Comparison of ENCODE assay signal across 10 mouse cellular contexts in genomic region chr10:126931760-126932139, GRCm38 (mm10). TPM values are rescaled to one million over a fixed set of nuclear protein-coding genes. Genes with fewer than 3 reads are reported as not detected.
A peak's percentile ranks its signal among the peaks of the same experiment; 100 is the strongest.
DNase-seq lines count a peak whose midpoint lies in the region; ATAC-seq and TF ChIP-seq lines count a peak whose summit lies in the region.
"Had no signal": no experiment of that assay in that cellular context is flagged by ENCODE, and none has a peak within 500 bp of the region (broad histone marks: within the 10 kb centered on the region; RNA-seq: fewer than 3 reads in every experiment).

No protein-coding gene starts in this region.

- ATAC-seq in heart, embryonic 14.5 days (ENCODE audit: insufficient number of reproducible peaks, insufficient read depth, low FRiP score, low read depth): no peak
- no peak for ATAC-seq in liver, embryonic 13.5 days (ENCODE audit: low read depth)

- TF ChIP-seq EP300 in heart, adult 2 months (IDR thresholded peaks at IDR 0.05; ENCODE audit: insufficient read depth, low read depth, low read length): no peak

- H3K4me3 ChIP-seq in heart, adult 2 months: no peak overlapping the region
- no peak overlapping the region for H3K4me3 ChIP-seq in cortical plate, adult 2 months (ENCODE audit: insufficient read depth, low read length)
- H3K4me3 ChIP-seq in heart, embryonic 14.5 days (ENCODE audit: control insufficient read depth in 1 of 2, insufficient read depth in 1 of 2, low read depth in 1 of 2, low read length in 2 of 2): no peak overlapping the region
- no peak overlapping the region for H3K4me3 ChIP-seq in liver, embryonic 13.5 days (replicated peaks)
- H3K4me3 ChIP-seq in thymus, adult 2 months (ENCODE audit: control insufficient read depth, insufficient read depth, low read length): no peak overlapping the region

- H3K9me3 ChIP-seq in heart, embryonic 14.5 days (ENCODE audit: control insufficient read depth, low read length): no peaks in the 10 kb centered on the region
- H3K9me3 ChIP-seq in liver, embryonic 13.5 days (replicated peaks): no peaks in the 10 kb centered on the region

- no peaks in the 10 kb centered on the region for H3K79me2 ChIP-seq in heart, adult 2 months (replicated peaks; ENCODE audit: control insufficient read depth, insufficient read depth, low read length)

- H3K4me1 ChIP-seq in heart, adult 2 months (ENCODE audit: control insufficient read depth, insufficient read depth, low read length): peaks cover 20% of the 10 kb centered on the region
- peaks cover 13% of the 10 kb centered on the region for H3K4me1 ChIP-seq in cortical plate, adult 2 months (ENCODE audit: control insufficient read depth, insufficient read depth, low read length)
- H3K4me1 ChIP-seq in heart, embryonic 14.5 days (ENCODE audit: control insufficient read depth in 2 of 2, insufficient read depth in 2 of 2, low read length in 2 of 2): peaks cover 53 to 63% of the 10 kb centered on the region in 2 experiments
- peaks cover 27% of the 10 kb centered on the region for H3K4me1 ChIP-seq in liver, embryonic 13.5 days (replicated peaks)
- H3K4me1 ChIP-seq in thymus, adult 2 months (replicated peaks; ENCODE audit: control insufficient read depth, insufficient read depth, low read length): peaks cover 15% of the 10 kb centered on the region

- no peak overlapping the region for H3K9ac ChIP-seq in heart, adult 2 months (ENCODE audit: low read depth, low read length)
- H3K9ac ChIP-seq in heart, embryonic 14.5 days (ENCODE audit: low read length): peak overlapping the region; percentile 64
- no peak overlapping the region for H3K9ac ChIP-seq in liver, embryonic 13.5 days

- H3K36me3 ChIP-seq in heart, adult 2 months (ENCODE audit: control insufficient read depth, insufficient read depth, low read length): no peaks in the 10 kb centered on the region
- H3K36me3 ChIP-seq in heart, embryonic 14.5 days (ENCODE audit: control insufficient read depth, insufficient read depth, low read length): no peaks in the 10 kb centered on the region
- H3K36me3 ChIP-seq in liver, embryonic 13.5 days: no peaks in the 10 kb centered on the region
- no peaks in the 10 kb centered on the region for H3K36me3 ChIP-seq in thymus, adult 2 months (ENCODE audit: control insufficient read depth, insufficient read depth, low read length)

- no peak for TF ChIP-seq CTCF in heart, adult 2 months (IDR thresholded peaks at IDR 0.05)
- TF ChIP-seq CTCF in cortical plate, adult 2 months (IDR thresholded peaks at IDR 0.05; ENCODE audit: extremely low read depth, insufficient read depth, low read length): no peak
- TF ChIP-seq CTCF in thymus, adult 2 months (IDR thresholded peaks at IDR 0.05; ENCODE audit: borderline replicate concordance, control insufficient read depth, extremely low read depth, insufficient read depth, low read length, poor library complexity): no peak

- TF ChIP-seq POLR2A in heart, adult 2 months (IDR thresholded peaks at IDR 0.05; ENCODE audit: insufficient read depth, low read depth, low read length): no peak
- TF ChIP-seq POLR2A in cortical plate, adult 2 months (IDR thresholded peaks at IDR 0.05; ENCODE audit: extremely low read depth, insufficient read depth, low read length): no peak
- no peak for TF ChIP-seq POLR2A in thymus, adult 2 months (IDR thresholded peaks at IDR 0.05; ENCODE audit: control insufficient read depth, extremely low read depth, insufficient read depth, low read length, poor library complexity)

- DNase-seq in heart, adult 2 months: peak; percentile 28 to 32
- no peak for DNase-seq in heart, adult 8-10 months (ENCODE audit: low spot score)
- no peak for DNase-seq in liver, embryonic 13.5 days
- DNase-seq in gastrocnemius, adult 8-10 months (ENCODE audit: low spot score in 2 of 2): no peak
- DNase-seq in thymus, adult 2 months: no peak
- no peak for DNase-seq in layer of hippocampus, postnatal 14 days (ENCODE audit: low spot score in 2 of 2)
- DNase-seq: kidney, postnatal 10 days had no signal

- peak overlapping the region; percentile 68 for H3K27ac ChIP-seq in heart, adult 2 months
- H3K27ac ChIP-seq in cortical plate, adult 2 months (ENCODE audit: insufficient read depth, low read length): peak overlapping the region; percentile 41
- H3K27ac ChIP-seq in heart, embryonic 14.5 days (replicated peaks in 1 of 2; ENCODE audit: control insufficient read depth in 1 of 2, insufficient read depth in 1 of 2, low read depth in 2 of 2, low read length in 2 of 2): peak overlapping the region; percentile 92 to 97
- 0 out of 2 replicates have a peak overlapping the region, but pooled peaks have one; percentile 58 for H3K27ac ChIP-seq in liver, embryonic 13.5 days
- H3K27ac ChIP-seq in thymus, adult 2 months (ENCODE audit: control insufficient read depth, insufficient read depth, low read length): no peak overlapping the region
- H3K27ac ChIP-seq: macrophage had no signal

- intact Hi-C loops in heart, adult 2 months (cut with DNase I): no loop called here

- no peaks in the 10 kb centered on the region for H3K27me3 ChIP-seq in heart, adult 2 months (ENCODE audit: control insufficient read depth, insufficient read depth, low read length)
- no peaks in the 10 kb centered on the region for H3K27me3 ChIP-seq in heart, embryonic 14.5 days (ENCODE audit: control insufficient read depth, insufficient read depth, low read length)
- H3K27me3 ChIP-seq in liver, embryonic 13.5 days: peaks cover 38% of the 10 kb centered on the region
- H3K27me3 ChIP-seq in thymus, adult 2 months (ENCODE audit: control insufficient read depth, insufficient read depth, low read length): peaks cover 11% of the 10 kb centered on the region; the same call in 1 of the 2 replicates

- peak overlapping the region; percentile 39 for H3K4me2 ChIP-seq in heart, embryonic 14.5 days (ENCODE audit: low read length)
- H3K4me2 ChIP-seq in liver, embryonic 13.5 days: no peak overlapping the region

RNA-seq across cellular contexts. Expression of gene Atp23, which starts 30.6 kb away (rescaled TPM):
- total RNA-seq in heart, adult 2 months (2021): 1 to 10 TPM; 4.9 to 5.5 TPM
- polyA plus RNA-seq in heart, adult 2 months (2012; rRNA removed): 5.3 and 5.5 TPM in 2 replicates
- total RNA-seq in heart, adult 8-10 months (2022): 1 to 10 TPM; 3.7 to 5.8 (median 4.7) TPM
- polyA plus RNA-seq in cortical plate, adult 2 months (2012; rRNA removed): 10.3 and 10.4 TPM in 2 replicates
- 9.4 and 10.0 TPM in 2 replicates for polyA plus RNA-seq in heart, embryonic 14.5 days (2014; fragmentation: Nextera tagmentation; extraction: Ambion mirVana)
- 9.3 and 10.0 TPM in 2 replicates for polyA plus RNA-seq in liver, embryonic 13.5 days (2015; fragmentation: Nextera tagmentation; extraction: Ambion mirVana)
- total RNA-seq in gastrocnemius, adult 8-10 months (2022): 1 to 10 TPM; 1.4 to 2.5 (median 1.4) TPM
- polyA plus RNA-seq in thymus, adult 2 months (2012; rRNA removed): 9.6 and 12.1 TPM in 2 replicates
- 1 to 10 TPM; 8.9 to 9.2 TPM for total RNA-seq in layer of hippocampus, postnatal 14 days (2021)

RNA-seq across cellular contexts. Expression of gene Ctdsp2, which starts 46.8 kb away (rescaled TPM):
- total RNA-seq in heart, adult 2 months (2021): 100 to 1,000 TPM in 1 of 2 experiments, 10 to 100 TPM in 1; 82.2 to 108 TPM
- 85.6 and 114 TPM in 2 replicates for polyA plus RNA-seq in heart, adult 2 months (2012; rRNA removed)
- total RNA-seq in heart, adult 8-10 months (2022): 100 to 1,000 TPM in 2 of 4 experiments, 10 to 100 TPM in 2; 84.6 to 110 (median 95.0) TPM
- 76.5 TPM in 2 replicates for polyA plus RNA-seq in cortical plate, adult 2 months (2012; rRNA removed)
- 60.4 and 64.4 TPM in 2 replicates for polyA plus RNA-seq in heart, embryonic 14.5 days (2014; fragmentation: Nextera tagmentation; extraction: Ambion mirVana)
- polyA plus RNA-seq in liver, embryonic 13.5 days (2015; fragmentation: Nextera tagmentation; extraction: Ambion mirVana): 9.9 and 10.8 TPM in 2 replicates
- 100 to 1,000 TPM; 103 to 118 (median 106) TPM for total RNA-seq in gastrocnemius, adult 8-10 months (2022)
- polyA plus RNA-seq in thymus, adult 2 months (2012; rRNA removed): 179 and 182 TPM in 2 replicates
- 10 to 100 TPM; 90.7 to 93.6 TPM for total RNA-seq in layer of hippocampus, postnatal 14 days (2021)

Comparison
In these comparisons a context has a peak if more than half of its experiments do, and no peak if none do; other contexts are left out.
1. DNase-seq: peak in heart, adult 2 months (2 of 2); none in heart, adult 8-10 months (single experiment), liver, embryonic 13.5 days (single experiment), gastrocnemius, adult 8-10 months (0 of 2), thymus, adult 2 months (single experiment) and layer of hippocampus, postnatal 14 days (0 of 2).